Mouse (Mus musculus) spleen, adult 2 months (tissue): ENCODE data around the gene Snx22.

Experiments
- CTCF ChIP-seq: fragments of 200-500 bp; IDR thresholded peaks from 2 replicates; pipeline ENCODE4 v1.5.1; 2011; ENCODE audit warnings: mild to moderate bottlenecking, inconsistent platforms; ENCODE audit not compliant: insufficient read depth, insufficient read length, insufficient replicate concordance; ENCODE audit errors: extremely low read depth
- POLR2A ChIP-seq: fragments of 200-500 bp; IDR thresholded peaks from 2 replicates; pipeline ENCODE4 v1.6.1; 2011; ENCODE audit warnings: low read depth, low read length, inconsistent platforms

GRCm38 (mm10) chr9:66066791-66067190, 2.7 kb downstream of the Snx22 start:
- TF ChIP-seq POLR2A (no peak), CTCF (no peak)
